Comparison of ENCODE assay signal across 9 mouse cellular contexts in the genomic region with DNA sequence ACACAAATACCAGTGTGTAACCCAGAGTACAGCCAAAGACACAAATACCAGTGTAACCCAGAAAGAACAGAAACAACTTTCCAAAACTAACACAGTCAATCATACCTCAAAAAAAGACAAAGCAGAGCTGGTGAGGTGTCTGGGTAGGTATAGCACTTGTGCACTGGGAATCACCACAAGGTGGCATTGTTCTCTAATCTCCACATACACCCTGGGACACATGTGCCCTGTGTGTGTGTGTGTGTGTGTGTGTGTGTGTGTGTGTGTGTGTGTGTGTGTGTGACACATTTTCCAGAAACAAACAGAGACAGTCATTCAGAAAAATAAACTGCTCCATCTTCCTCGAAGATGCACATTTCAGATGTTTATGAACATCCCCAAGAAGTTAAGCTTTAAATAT. TPM values are rescaled to one million over a fixed set of nuclear protein-coding genes. Genes with fewer than 3 reads are reported as not detected.
DNase-seq lines count a peak whose midpoint lies in the region; ATAC-seq and TF ChIP-seq lines count a peak whose summit lies in the region.
"Had no signal": no experiment of that assay in that cellular context is flagged by ENCODE, and none has a peak within 500 bp of the region (broad histone marks: within the 10 kb centered on the region; RNA-seq: fewer than 3 reads in every experiment).

No protein-coding gene starts in this region.

- H3K27ac ChIP-seq in limb, embryonic 14.5 days (replicated peaks; ENCODE audit: low read depth, low read length) = no peak overlapping the region
- H3K27ac ChIP-seq in limb, embryonic 10.5 days = no peak overlapping the region
- no peak overlapping the region for H3K27ac ChIP-seq in MEL (ENCODE audit: control insufficient read depth, low read depth, low read length)
- H3K27ac ChIP-seq: embryonic facial prominence, embryonic 12.5 days had no signal

- no peak for TF ChIP-seq EP300 in MEL (IDR thresholded peaks at IDR 0.05; ENCODE audit: low read depth in 1 of 2, low read length in 2 of 2)

- H3K9me3 ChIP-seq in limb, embryonic 14.5 days (ENCODE audit: control insufficient read depth, low read length) = no peaks in the 10 kb centered on the region
- H3K9me3 ChIP-seq in limb, embryonic 10.5 days (replicated peaks) = no peaks in the 10 kb centered on the region
- H3K9me3 ChIP-seq in MEL (replicated peaks; ENCODE audit: insufficient read depth, low read length) = no peaks in the 10 kb centered on the region
- H3K9me3 ChIP-seq: embryonic facial prominence, embryonic 12.5 days had no signal

- H3K27me3 ChIP-seq in limb, embryonic 14.5 days (ENCODE audit: control insufficient read depth, insufficient read depth, low read length) = no peaks in the 10 kb centered on the region
- H3K27me3 ChIP-seq in limb, embryonic 10.5 days (ENCODE audit: low read depth, poor library complexity, severe bottlenecking) = no peaks in the 10 kb centered on the region
- no peaks in the 10 kb centered on the region for H3K27me3 ChIP-seq in MEL (ENCODE audit: control insufficient read depth in 1 of 2, insufficient read depth in 2 of 2, low read length in 2 of 2)
- H3K27me3 ChIP-seq in splenic B cell, adult 2 months (ENCODE audit: control insufficient read depth, insufficient read depth, low read length, poor library complexity, severe bottlenecking) = no peaks in the 10 kb centered on the region
- H3K27me3 ChIP-seq: embryonic facial prominence, embryonic 12.5 days had no signal

- H3K79me2 ChIP-seq in MEL (ENCODE audit: control insufficient read depth, insufficient read depth, low read length, poor library complexity) = no peaks in the 10 kb centered on the region

- no peak for TF ChIP-seq POLR2A in limb, embryonic 14.5 days (IDR thresholded peaks at IDR 0.05; ENCODE audit: borderline replicate concordance, extremely low read depth, insufficient read depth, insufficient read length)
- no peak for TF ChIP-seq POLR2A in MEL (IDR thresholded peaks at IDR 0.05; ENCODE audit: control insufficient read depth in 1 of 2, insufficient read depth in 1 of 2, low read depth in 1 of 2, low read length in 2 of 2, poor library complexity in 1 of 2)

- H3K4me2 ChIP-seq in limb, embryonic 14.5 days (replicated peaks; ENCODE audit: low read depth, low read length, severe bottlenecking) = no peak overlapping the region
- H3K4me2 ChIP-seq: embryonic facial prominence, embryonic 12.5 days had no signal

- H3K9ac ChIP-seq in limb, embryonic 14.5 days (ENCODE audit: low read depth, low read length, severe bottlenecking) = no peak overlapping the region
- H3K9ac ChIP-seq in MEL (ENCODE audit: control insufficient read depth, low read depth, low read length, poor library complexity, severe bottlenecking) = no peak overlapping the region
- H3K9ac ChIP-seq: embryonic facial prominence, embryonic 12.5 days had no signal

- no peak overlapping the region for H3K4me3 ChIP-seq in limb, embryonic 14.5 days (replicated peaks; ENCODE audit: low read length)
- no peak overlapping the region for H3K4me3 ChIP-seq in limb, embryonic 10.5 days
- H3K4me3 ChIP-seq in MEL (ENCODE audit: control insufficient read depth in 1 of 2, insufficient read depth in 1 of 2, low read depth in 2 of 2, low read length in 2 of 2) = no peak overlapping the region
- H3K4me3 ChIP-seq: embryonic facial prominence, embryonic 12.5 days had no signal

- DNase-seq in limb, embryonic 14.5 days (ENCODE audit: low spot score) = peak; percentile 10
- no peak for DNase-seq in limb, embryonic 10.5 days (ENCODE audit: low spot score)
- DNase-seq in MEL (ENCODE audit: low read depth, low spot score) = peak; percentile 78
- DNase-seq in splenic B cell, adult 2 months (ENCODE audit: low read depth, low spot score) = peak; percentile 85
- no peak for DNase-seq in layer of hippocampus, postnatal 10 days (ENCODE audit: low spot score in 2 of 2)
- no peak for DNase-seq in cerebellum, adult 18-20 months
- no peak for DNase-seq in cerebellum, adult 8-10 months

- H3K36me3 ChIP-seq in limb, embryonic 14.5 days (ENCODE audit: control insufficient read depth, insufficient read depth, low read length) = no peaks in the 10 kb centered on the region
- no peaks in the 10 kb centered on the region for H3K36me3 ChIP-seq in limb, embryonic 10.5 days
- peaks cover 0 to 12% of the 10 kb centered on the region in 2 experiments; a peak in 2 of 4 replicates for H3K36me3 ChIP-seq in MEL (ENCODE audit: control insufficient read depth in 1 of 2, insufficient read depth in 2 of 2, low read length in 2 of 2)
- no peaks in the 10 kb centered on the region for H3K36me3 ChIP-seq in splenic B cell, adult 2 months (ENCODE audit: control insufficient read depth, insufficient read depth, low read length, poor library complexity, severe bottlenecking)
- H3K36me3 ChIP-seq: embryonic facial prominence, embryonic 12.5 days had no signal

- peak; percentile 44 to 75 (median 67) for TF ChIP-seq CTCF in MEL (IDR thresholded peaks at IDR 0.05 in 2 of 3, conservative IDR thresholded peaks at IDR 0.05 in 1 of 3; ENCODE audit: control insufficient read depth in 1 of 3, insufficient read depth in 1 of 3, low read depth in 2 of 3, low read length in 3 of 3, poor library complexity in 1 of 3, severe bottlenecking in 1 of 3)

- no peak for ATAC-seq in limb, embryonic 14.5 days (ENCODE audit: low FRiP score, low read depth)
- 0 out of 2 replicates have a peak, but pooled peaks have one; percentile 54 for ATAC-seq in erythroid progenitor cell, adult 5-6 weeks (replicated peaks; ENCODE audit: low FRiP score, poor library complexity, severe bottlenecking)

- peak; percentile 77 for TF ChIP-seq RAD21 in MEL (IDR thresholded peaks at IDR 0.05; ENCODE audit: low read depth, low read length)

- no peaks in the 10 kb centered on the region for H3K4me1 ChIP-seq in limb, embryonic 14.5 days (ENCODE audit: control insufficient read depth, insufficient read depth, low read length)
- no peaks in the 10 kb centered on the region for H3K4me1 ChIP-seq in limb, embryonic 10.5 days
- H3K4me1 ChIP-seq in MEL (ENCODE audit: control insufficient read depth in 1 of 2, insufficient read depth in 2 of 2, low read length in 2 of 2) = peaks cover 5 to 7% of the 10 kb centered on the region in 2 experiments; a peak in 3 of 4 replicates
- H3K4me1 ChIP-seq: embryonic facial prominence, embryonic 12.5 days had no signal

- 44% methylated on average over 1 of the region's 1 CpGs for WGBS in limb, embryonic 14.5 days
- WGBS in limb, embryonic 10.5 days = 55% methylated on average over 1 of the region's 1 CpGs

TF ChIP-seq in MEL, 35 proteins besides CTCF, POLR2A, EP300 and RAD21:
- TF ChIP-seq SMC3 (IDR thresholded peaks at IDR 0.05; ENCODE audit: low read depth, low read length) (peak; percentile 83), TCF12 (IDR thresholded peaks at IDR 0.05; ENCODE audit: low read depth, low read length) (no peak), TAL1 (IDR thresholded peaks at IDR 0.05; ENCODE audit: low read length) (no peak), MAZ (IDR thresholded peaks at IDR 0.05; ENCODE audit: low read depth, low read length) (no peak; the same call in 1 of the 2 replicates), ZNF384 (IDR thresholded peaks at IDR 0.05; ENCODE audit: low read depth, low read length) (0 out of 2 replicates have a peak, but pooled peaks have one; percentile 9), KAT2A (conservative IDR thresholded peaks at IDR 0.05; ENCODE audit: low read depth, low read length) (no peak), MYC (IDR thresholded peaks at IDR 0.05; ENCODE audit: low read depth, low read length) (peak; percentile 61), ZC3H11A (IDR thresholded peaks at IDR 0.05; ENCODE audit: low read depth, low read length) (peak; percentile 70), MAX (IDR thresholded peaks at IDR 0.05; ENCODE audit: low read length) (peak; percentile 15; the same call in 1 of the 2 replicates), UBTF (IDR thresholded peaks at IDR 0.05; ENCODE audit: borderline replicate concordance, insufficient read depth, low read depth, low read length) (no peak), NELFE (IDR thresholded peaks at IDR 0.05; ENCODE audit: low read depth, low read length) (no peak)

RNA-seq across cellular contexts. Expression of a gene that starts 9.1 kb away (rescaled TPM):
- polyA plus RNA-seq in limb, embryonic 14.5 days (2012; rRNA removed) = 0.93 and 1.8 TPM in 2 replicates
- 1.9 and 2.3 TPM in 2 replicates for polyA plus RNA-seq in limb, embryonic 14.5 days (2014; fragmentation: Nextera tagmentation; extraction: Ambion mirVana)
- polyA plus RNA-seq in limb, embryonic 10.5 days (2016; fragmentation: Nextera tagmentation; extraction: Ambion mirVana) = 0.19 TPM in 1 of 2 replicates, not detected in the other
- total RNA-seq in MEL (2012; rRNA removed) = 2.7 and 7.8 TPM in 2 replicates
- 1 to 10 TPM in 1 of 2 experiments, not detected in 1; 3.5 TPM for polyA plus RNA-seq in MEL (2012; ENCODE audit: insufficient read depth in 1 of 2, insufficient read length in 2 of 2, low read depth in 1 of 2, low replicate concordance in 2 of 2, missing spikeins in 1 of 2)
- total RNA-seq in erythroid progenitor cell, adult 5-6 weeks (2015; ENCODE audit: low replicate concordance) = 4.7 and 12.6 TPM in 2 replicates
- total RNA-seq in erythroid progenitor cell, adult 5-6 weeks (2017; ENCODE audit: low replicate concordance) = 3.3 and 9.2 TPM in 2 replicates
- total RNA-seq in layer of hippocampus, postnatal 10 days (2021) = 1 to 10 TPM; 1.6 to 1.9 TPM

RNA-seq across cellular contexts. Expression of a gene that starts 33.5 kb away (rescaled TPM):
- polyA plus RNA-seq in limb, embryonic 14.5 days (2012; rRNA removed) = not detected in 2 replicates
- polyA plus RNA-seq in limb, embryonic 14.5 days (2014; fragmentation: Nextera tagmentation; extraction: Ambion mirVana) = 0.06 TPM in 1 of 2 replicates, not detected in the other
- polyA plus RNA-seq in limb, embryonic 10.5 days (2016; fragmentation: Nextera tagmentation; extraction: Ambion mirVana) = 0.05 and 0.11 TPM in 2 replicates
- total RNA-seq in MEL (2012; rRNA removed) = not detected in 2 replicates
- polyA plus RNA-seq in MEL (2012; ENCODE audit: insufficient read depth in 1 of 2, insufficient read length in 2 of 2, low read depth in 1 of 2, low replicate concordance in 2 of 2, missing spikeins in 1 of 2) = not detected
- not detected in 2 replicates for total RNA-seq in erythroid progenitor cell, adult 5-6 weeks (2015; ENCODE audit: low replicate concordance)
- total RNA-seq in erythroid progenitor cell, adult 5-6 weeks (2017; ENCODE audit: low replicate concordance) = not detected in 2 replicates
- total RNA-seq in layer of hippocampus, postnatal 10 days (2021) = under 1 TPM; 0.62 to 0.69 TPM

Comparison
In these comparisons a context has a peak if more than half of its experiments do, and no peak if none do; other contexts are left out.
1. DNase-seq: peak in limb, embryonic 14.5 days (single experiment), MEL (single experiment) and splenic B cell, adult 2 months (single experiment); none in limb, embryonic 10.5 days (single experiment), layer of hippocampus, postnatal 10 days (0 of 2), cerebellum, adult 18-20 months (0 of 2) and cerebellum, adult 8-10 months (single experiment).